ENCODE assay signal across 12 mouse cellular contexts in the genomic region with DNA sequence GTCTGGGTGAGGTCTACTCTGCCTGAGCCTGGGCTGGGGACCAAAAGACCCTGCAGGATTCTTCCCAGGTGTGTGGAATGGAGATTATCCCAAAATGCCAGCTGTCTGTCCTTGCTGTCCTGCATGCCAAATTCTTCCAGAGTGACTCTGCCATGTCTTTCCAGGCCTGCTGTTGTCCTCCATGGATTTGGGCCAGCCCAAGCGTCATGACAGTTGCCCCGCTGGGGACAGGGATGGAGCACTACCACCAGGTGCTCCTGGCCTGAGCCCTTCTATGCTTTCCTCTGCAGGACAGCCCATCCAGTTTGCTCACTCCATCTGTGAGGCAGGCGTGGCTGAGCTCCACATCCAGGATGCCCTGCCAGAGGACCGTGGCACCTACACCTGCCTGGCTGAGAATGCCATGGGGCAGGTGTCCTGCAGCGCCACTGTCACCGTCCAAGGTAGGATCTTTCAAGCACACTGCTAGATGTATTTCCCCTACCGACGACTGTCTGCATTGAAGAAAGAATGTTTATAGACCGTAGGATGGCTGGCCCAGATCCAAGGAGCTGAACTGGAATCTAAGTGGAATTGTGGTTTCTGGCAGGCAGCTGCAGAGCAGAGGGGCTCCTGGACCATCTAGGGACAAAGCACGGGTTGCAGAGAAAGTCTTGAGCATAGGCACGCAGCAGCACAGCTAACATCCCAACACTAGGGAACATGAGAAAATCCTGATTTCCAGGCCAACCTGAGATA.
A peak's percentile ranks its signal among the peaks of the same experiment; 100 is the strongest.
DNase-seq lines count a peak whose midpoint lies in the region; ATAC-seq lines count a peak whose summit lies in the region.
"Had no signal": no experiment of that assay in that cellular context is flagged by ENCODE, and none has a peak within 500 bp of the region (broad histone marks: within the 10 kb centered on the region; RNA-seq: fewer than 3 reads in every experiment).

No protein-coding gene starts in this region.

- H3K27ac ChIP-seq in hindbrain, embryonic 13.5 days: 0 out of 2 replicates have a peak overlapping the region, but pooled peaks have one; percentile 31
- H3K27ac ChIP-seq in hindbrain, embryonic 10.5 days: no peak overlapping the region
- H3K27ac ChIP-seq in midbrain, embryonic 11.5 days (ENCODE audit: low read depth, low read length): no peak overlapping the region
- H3K27ac ChIP-seq in midbrain, embryonic 13.5 days: no peak overlapping the region
- 0 out of 2 replicates have a peak overlapping the region, but pooled peaks have one; percentile 1 for H3K27ac ChIP-seq in hindbrain, embryonic 15.5 days (replicated peaks)
- H3K27ac ChIP-seq in midbrain, embryonic 14.5 days (replicated peaks; ENCODE audit: low read depth, low read length): no peak overlapping the region

- H3K4me3 ChIP-seq in hindbrain, embryonic 13.5 days: no peak overlapping the region
- no peak overlapping the region for H3K4me3 ChIP-seq in hindbrain, embryonic 10.5 days
- H3K4me3 ChIP-seq in midbrain, embryonic 11.5 days (ENCODE audit: low read depth, low read length): no peak overlapping the region
- no peak overlapping the region for H3K4me3 ChIP-seq in midbrain, embryonic 13.5 days (replicated peaks)
- no peak overlapping the region for H3K4me3 ChIP-seq in hindbrain, embryonic 15.5 days
- H3K4me3 ChIP-seq in midbrain, embryonic 14.5 days (replicated peaks; ENCODE audit: low read depth, low read length): no peak overlapping the region

- no peak; the same call in 1 of the 2 replicates for ATAC-seq in hindbrain, embryonic 13.5 days (ENCODE audit: low FRiP score)
- no peak for ATAC-seq in midbrain, embryonic 11.5 days (ENCODE audit: low FRiP score)
- no peak for ATAC-seq in midbrain, embryonic 13.5 days
- ATAC-seq in hindbrain, embryonic 15.5 days (ENCODE audit: low FRiP score, low read depth): no peak; the same call in 1 of the 2 replicates
- ATAC-seq in midbrain, embryonic 14.5 days (ENCODE audit: low FRiP score, low TSS enrichment): no peak
- ATAC-seq: liver, postnatal 0 days had no signal

- H3K27me3 ChIP-seq in hindbrain, embryonic 13.5 days: peaks cover 2% of the 10 kb centered on the region; the same call in 1 of the 2 replicates
- H3K27me3 ChIP-seq in hindbrain, embryonic 10.5 days (ENCODE audit: insufficient read depth, poor library complexity, severe bottlenecking): no peaks in the 10 kb centered on the region
- H3K27me3 ChIP-seq in midbrain, embryonic 11.5 days (ENCODE audit: control insufficient read depth, insufficient read depth, low read length): no peaks in the 10 kb centered on the region
- H3K27me3 ChIP-seq in midbrain, embryonic 13.5 days: peaks cover 3% of the 10 kb centered on the region; the same call in 1 of the 2 replicates
- H3K27me3 ChIP-seq in hindbrain, embryonic 15.5 days: no peaks in the 10 kb centered on the region
- H3K27me3 ChIP-seq in midbrain, embryonic 14.5 days (ENCODE audit: control insufficient read depth, insufficient read depth, low read length): no peaks in the 10 kb centered on the region

- 67% methylated on average over 11 of the region's 11 CpGs for WGBS in hindbrain, embryonic 13.5 days
- WGBS in hindbrain, embryonic 10.5 days: 86% methylated on average over 11 of the region's 11 CpGs
- 87% methylated on average over 11 of the region's 11 CpGs for WGBS in midbrain, embryonic 11.5 days
- 76% methylated on average over 11 of the region's 11 CpGs for WGBS in midbrain, embryonic 13.5 days
- WGBS in hindbrain, embryonic 15.5 days: 53% methylated on average over 11 of the region's 11 CpGs
- WGBS in midbrain, embryonic 14.5 days: 73% methylated on average over 11 of the region's 11 CpGs

- no peak overlapping the region for H3K9ac ChIP-seq in hindbrain, embryonic 13.5 days
- H3K9ac ChIP-seq in midbrain, embryonic 11.5 days (ENCODE audit: low read length): no peak overlapping the region
- H3K9ac ChIP-seq in midbrain, embryonic 13.5 days (replicated peaks): no peak overlapping the region
- H3K9ac ChIP-seq in hindbrain, embryonic 15.5 days: no peak overlapping the region
- H3K9ac ChIP-seq in midbrain, embryonic 14.5 days (replicated peaks; ENCODE audit: low read length): no peak overlapping the region
- H3K9ac ChIP-seq: liver, postnatal 0 days had no signal

- no peak overlapping the region for H3K4me2 ChIP-seq in hindbrain, embryonic 13.5 days
- no peak overlapping the region for H3K4me2 ChIP-seq in midbrain, embryonic 11.5 days
- H3K4me2 ChIP-seq in midbrain, embryonic 13.5 days (replicated peaks): no peak overlapping the region
- H3K4me2 ChIP-seq in hindbrain, embryonic 15.5 days: no peak overlapping the region
- H3K4me2 ChIP-seq in midbrain, embryonic 14.5 days (ENCODE audit: low read length): no peak overlapping the region

- no peaks in the 10 kb centered on the region for H3K36me3 ChIP-seq in hindbrain, embryonic 13.5 days
- no peaks in the 10 kb centered on the region for H3K36me3 ChIP-seq in hindbrain, embryonic 10.5 days
- H3K36me3 ChIP-seq in midbrain, embryonic 11.5 days (ENCODE audit: control insufficient read depth, insufficient read depth, low read length): no peaks in the 10 kb centered on the region
- H3K36me3 ChIP-seq in midbrain, embryonic 13.5 days: no peaks in the 10 kb centered on the region
- no peaks in the 10 kb centered on the region for H3K36me3 ChIP-seq in hindbrain, embryonic 15.5 days
- no peaks in the 10 kb centered on the region for H3K36me3 ChIP-seq in midbrain, embryonic 14.5 days (ENCODE audit: control insufficient read depth, insufficient read depth, low read length)

- H3K4me1 ChIP-seq in hindbrain, embryonic 13.5 days (replicated peaks): peaks cover 22% of the 10 kb centered on the region
- H3K4me1 ChIP-seq in hindbrain, embryonic 10.5 days (replicated peaks): peaks cover 26% of the 10 kb centered on the region
- H3K4me1 ChIP-seq in midbrain, embryonic 11.5 days (ENCODE audit: control insufficient read depth, insufficient read depth, low read length): peaks cover 17% of the 10 kb centered on the region
- peaks cover 22% of the 10 kb centered on the region for H3K4me1 ChIP-seq in midbrain, embryonic 13.5 days (replicated peaks)
- peaks cover 28% of the 10 kb centered on the region for H3K4me1 ChIP-seq in hindbrain, embryonic 15.5 days (replicated peaks)
- peaks cover 11% of the 10 kb centered on the region for H3K4me1 ChIP-seq in midbrain, embryonic 14.5 days (ENCODE audit: control insufficient read depth, insufficient read depth, low read length)

- H3K9me3 ChIP-seq in hindbrain, embryonic 13.5 days: no peaks in the 10 kb centered on the region
- no peaks in the 10 kb centered on the region for H3K9me3 ChIP-seq in hindbrain, embryonic 10.5 days
- H3K9me3 ChIP-seq in midbrain, embryonic 11.5 days (ENCODE audit: control insufficient read depth, low read length): no peaks in the 10 kb centered on the region
- H3K9me3 ChIP-seq in midbrain, embryonic 13.5 days: no peaks in the 10 kb centered on the region
- H3K9me3 ChIP-seq in hindbrain, embryonic 15.5 days: no peaks in the 10 kb centered on the region
- H3K9me3 ChIP-seq in midbrain, embryonic 14.5 days (ENCODE audit: control insufficient read depth, low read length): no peaks in the 10 kb centered on the region

- no peak for DNase-seq in hindbrain, embryonic 10.5 days (ENCODE audit: low spot score)
- peak; percentile 59 for DNase-seq in midbrain, embryonic 11.5 days (ENCODE audit: low spot score, missing footprints)
- DNase-seq in midbrain, embryonic 14.5 days: peak; percentile 60
- no peak for DNase-seq in urinary bladder, adult 18-20 months (ENCODE audit: low spot score in 2 of 2)
- DNase-seq in gastrocnemius, adult 18-20 months (ENCODE audit: low spot score): no peak
- DNase-seq: adrenal gland, adult 2 months; cerebellum, adult 2 months; layer of hippocampus, adult 9-11 months; liver, postnatal 0 days had no signal

Comparison
In these comparisons a context has a peak if more than half of its experiments do, and no peak if none do; other contexts are left out.
1. H3K27ac ChIP-seq: peak in hindbrain, embryonic 13.5 days (single experiment) and hindbrain, embryonic 15.5 days (single experiment); none in hindbrain, embryonic 10.5 days (single experiment), midbrain, embryonic 11.5 days (single experiment), midbrain, embryonic 13.5 days (single experiment) and midbrain, embryonic 14.5 days (single experiment).
2. DNase-seq: peak in midbrain, embryonic 11.5 days (single experiment) and midbrain, embryonic 14.5 days (single experiment); none in hindbrain, embryonic 10.5 days (single experiment), urinary bladder, adult 18-20 months (0 of 2) and gastrocnemius, adult 18-20 months (single experiment).